Mouse (Mus musculus): ENCODE data around the gene Gm28230.

DNA sequence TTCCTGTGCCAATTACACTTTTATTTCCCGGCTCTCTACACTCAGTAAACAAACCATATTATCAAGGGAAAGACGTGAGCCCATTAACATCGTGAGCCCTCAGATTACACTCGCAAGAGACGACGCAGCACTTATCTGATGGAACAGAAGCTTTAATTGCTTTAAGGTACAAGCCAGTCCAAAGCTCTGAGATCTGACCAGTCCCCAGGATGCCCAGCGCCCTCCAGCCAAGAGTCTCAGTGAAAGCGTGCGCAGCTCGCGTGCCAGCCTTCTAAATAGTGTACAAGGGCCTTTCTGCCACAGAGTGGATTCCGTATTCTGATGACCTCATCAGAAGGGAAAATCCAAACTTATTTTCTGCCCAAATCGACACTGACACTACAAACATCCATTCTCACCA, 35.4 kb downstream of the Gm28230 start:
- TF ChIP-seq POLR2A (IDR thresholded peaks at IDR 0.05; ENCODE audit: borderline replicate concordance, control insufficient read depth, low read depth, low read length) (no peak), CTCF (IDR thresholded peaks at IDR 0.05; ENCODE audit: control insufficient read depth, insufficient read depth, low read length) (no peak)
